Mouse (Mus musculus): ENCODE results near the gene Rbp7. TPM values are rescaled to one million over a fixed set of nuclear protein-coding genes. Genes with fewer than 3 reads are reported as not detected.
A peak's percentile ranks its signal among the peaks of the same experiment; 100 is the strongest.

The Rbp7 gene
- polyA plus RNA-seq, 1 experiment from 2014 or later, result 3.4 TPM

DNA sequence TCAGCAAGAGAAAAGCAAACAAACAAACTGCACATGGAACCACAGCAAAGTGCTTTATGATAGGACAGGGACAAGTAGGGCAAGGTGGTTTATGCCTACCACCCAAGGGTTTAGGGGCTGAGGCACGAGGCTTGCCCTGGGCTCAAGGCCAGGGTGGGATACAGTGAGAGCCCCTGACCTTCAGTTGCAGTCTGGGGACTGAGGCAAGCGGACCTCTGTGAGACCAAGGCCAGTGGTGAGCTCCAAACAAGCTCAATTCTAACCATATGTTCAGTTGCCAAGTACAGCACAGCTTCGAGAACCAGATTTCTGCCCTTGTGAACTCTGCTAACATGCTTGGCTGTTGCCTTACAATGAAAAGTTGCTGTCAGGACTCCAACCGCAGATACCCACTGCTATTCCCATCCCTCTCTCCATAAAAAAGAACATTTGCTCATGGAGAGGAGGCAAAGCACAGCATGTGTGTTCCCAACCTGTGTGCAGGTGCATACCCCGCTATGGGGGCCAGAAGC, 36.9 kb downstream of the Rbp7 start:
- Histone ChIP-seq H3K36me3 (ENCODE audit: control insufficient read depth, insufficient read depth, low read length) (no peaks in the 10 kb centered on the region), H3K4me1 (replicated peaks; ENCODE audit: control insufficient read depth, insufficient read depth, low read length) (peaks cover 13% of the 10 kb centered on the region), H3K9me3 (ENCODE audit: control insufficient read depth, low read length) (no peaks in the 10 kb centered on the region), H3K4me3 (ENCODE audit: low read length) (no peak overlapping the region), H3K27me3 (ENCODE audit: control insufficient read depth, insufficient read depth, low read depth, low read length) (no peaks in the 10 kb centered on the region), H3K4me2 (ENCODE audit: low read depth, low read length) (no peak overlapping the region), H3K9ac (ENCODE audit: low read length) (no peak overlapping the region), H3K27ac (ENCODE audit: low read length) (no peak overlapping the region)
- ATAC-seq (ENCODE audit: low read depth), result no peak
- WGBS, result 69% methylated on average over 5 of the region's 5 CpGs

DNA sequence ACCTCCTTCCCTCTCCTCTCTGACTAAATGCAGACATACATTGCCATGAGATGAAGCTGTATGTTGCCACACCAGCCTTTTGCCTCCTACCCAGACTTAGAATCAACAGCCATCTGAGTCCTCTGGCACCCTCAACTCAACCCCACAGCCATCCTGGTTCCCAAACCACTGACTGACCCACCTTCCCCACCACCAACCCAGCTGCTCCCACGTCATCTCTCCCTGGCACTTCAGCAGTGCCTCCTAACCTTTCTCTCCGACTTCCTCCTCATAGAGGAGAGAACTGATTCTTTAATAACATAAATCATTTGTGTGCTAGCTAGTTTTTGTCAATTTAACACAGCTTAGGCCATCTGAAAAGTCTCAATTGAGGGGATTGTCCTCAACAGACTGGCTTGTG, 37.8 kb downstream of the Rbp7 start:
- no peaks in the 10 kb centered on the region for H3K27me3 ChIP-seq (ENCODE audit: control insufficient read depth, insufficient read depth, low read depth, low read length)

DNA sequence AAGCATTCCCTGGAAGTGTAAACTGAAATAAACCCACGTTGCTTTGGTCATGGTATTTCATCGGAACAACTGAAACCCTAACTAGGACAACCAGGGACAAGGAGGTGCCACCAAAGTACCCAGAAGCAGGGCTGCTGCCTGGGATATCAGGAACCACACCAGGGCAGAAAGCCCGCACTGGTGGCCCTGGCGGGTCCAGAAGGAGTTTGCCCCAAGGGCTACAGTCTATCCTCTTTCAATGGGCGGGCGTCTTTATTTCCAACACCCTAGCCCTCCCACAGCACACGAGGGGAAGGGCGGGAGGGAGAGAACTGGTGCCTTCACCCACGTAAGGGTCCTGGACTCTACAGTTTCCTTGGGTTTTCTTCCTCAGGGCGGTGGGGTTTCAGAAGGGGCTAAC, 38.4 kb downstream of the Rbp7 start:
- H3K4me3 ChIP-seq (ENCODE audit: low read length), result no peak overlapping the region
- H3K4me1 ChIP-seq (replicated peaks; ENCODE audit: control insufficient read depth, insufficient read depth, low read length), result peaks cover 13% of the 10 kb centered on the region
- peak overlapping the region; percentile 28; the same call in 1 of the 2 replicates for H3K27ac ChIP-seq (ENCODE audit: low read length)
- no peak for ATAC-seq (ENCODE audit: low read depth)
- no peaks in the 10 kb centered on the region for H3K27me3 ChIP-seq (ENCODE audit: control insufficient read depth, insufficient read depth, low read depth, low read length)
- no peak overlapping the region for H3K4me2 ChIP-seq (ENCODE audit: low read depth, low read length)
- no peak overlapping the region for H3K9ac ChIP-seq (ENCODE audit: low read length)
- H3K36me3 ChIP-seq (ENCODE audit: control insufficient read depth, insufficient read depth, low read length), result no peaks in the 10 kb centered on the region
- WGBS, result 73% methylated on average over 10 of the region's 10 CpGs
- no peaks in the 10 kb centered on the region for H3K9me3 ChIP-seq (ENCODE audit: control insufficient read depth, low read length)

More for the DNA sequence above, 37.8 kb downstream of the Rbp7 start:
- peaks cover 13% of the 10 kb centered on the region for H3K4me1 ChIP-seq (replicated peaks; ENCODE audit: control insufficient read depth, insufficient read depth, low read length)
- H3K4me2 ChIP-seq (ENCODE audit: low read depth, low read length), result no peak overlapping the region
- H3K9me3 ChIP-seq (ENCODE audit: control insufficient read depth, low read length), result no peaks in the 10 kb centered on the region
- no peak for ATAC-seq (ENCODE audit: low read depth)
- 62% methylated on average over 2 of the region's 2 CpGs for WGBS
- no peak overlapping the region for H3K27ac ChIP-seq (ENCODE audit: low read length)
- no peak overlapping the region for H3K9ac ChIP-seq (ENCODE audit: low read length)
- H3K36me3 ChIP-seq (ENCODE audit: control insufficient read depth, insufficient read depth, low read length), result no peaks in the 10 kb centered on the region
- H3K4me3 ChIP-seq (ENCODE audit: low read length), result no peak overlapping the region

DNA sequence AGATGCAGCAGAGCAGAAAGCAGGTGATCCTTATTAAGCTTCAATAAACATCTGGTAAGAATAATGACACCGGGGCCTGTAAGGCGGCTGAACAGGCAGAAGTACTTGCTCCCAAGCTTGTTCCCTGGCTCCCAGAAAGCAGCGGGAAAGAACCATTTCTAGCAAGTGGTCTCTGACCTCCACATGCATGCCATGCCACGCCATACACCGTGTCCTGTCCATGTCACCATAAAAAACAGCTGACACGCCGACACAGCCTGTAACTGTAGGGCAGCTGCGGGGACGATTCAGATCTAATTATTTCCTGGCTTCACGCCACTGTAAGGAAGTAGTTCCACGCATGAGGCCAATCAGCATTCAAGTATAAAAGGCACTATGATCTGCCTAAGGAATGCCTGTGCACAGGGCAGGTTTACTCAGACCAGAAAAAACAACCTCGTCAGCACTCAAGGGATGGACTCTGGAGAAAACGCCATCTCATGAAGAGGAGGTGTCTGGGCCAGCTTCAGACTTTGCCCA, 39.1 kb downstream of the Rbp7 start:
- no peak overlapping the region for H3K4me2 ChIP-seq (ENCODE audit: low read depth, low read length)
- 46% methylated on average over 13 of the region's 13 CpGs for WGBS

DNA sequence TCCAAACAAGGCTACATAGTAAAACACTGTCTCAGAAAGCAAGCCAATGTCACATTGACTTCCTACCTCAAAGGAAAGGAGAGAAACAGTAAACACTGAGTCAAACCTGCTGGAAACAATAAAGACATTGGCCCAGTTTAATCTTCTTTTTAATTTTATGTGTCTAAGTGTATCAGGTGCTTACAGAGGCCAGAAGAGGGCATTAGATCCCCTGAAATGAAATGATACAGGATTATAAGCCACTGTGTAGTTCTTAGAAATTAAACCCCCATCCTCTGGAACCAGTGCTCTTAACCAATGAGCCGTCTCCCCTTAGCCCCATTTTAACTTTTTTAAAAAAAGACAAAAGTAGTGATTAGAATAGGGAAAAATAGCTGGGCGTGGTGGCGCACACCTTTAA, 40.5 kb downstream of the Rbp7 start:
- Histone ChIP-seq H3K27ac (ENCODE audit: low read length) (no peak overlapping the region), H3K27me3 (ENCODE audit: control insufficient read depth, insufficient read depth, low read depth, low read length) (no peaks in the 10 kb centered on the region), H3K36me3 (ENCODE audit: control insufficient read depth, insufficient read depth, low read length) (no peaks in the 10 kb centered on the region; the same call in 1 of the 2 replicates), H3K9ac (ENCODE audit: low read length) (no peak overlapping the region), H3K4me3 (ENCODE audit: low read length) (no peak overlapping the region), H3K4me2 (ENCODE audit: low read depth, low read length) (no peak overlapping the region), H3K9me3 (ENCODE audit: control insufficient read depth, low read length) (no peaks in the 10 kb centered on the region), H3K4me1 (replicated peaks; ENCODE audit: control insufficient read depth, insufficient read depth, low read length) (peaks cover 13% of the 10 kb centered on the region)
- no peak for ATAC-seq (ENCODE audit: low read depth)
- WGBS, result 87% methylated on average over 3 of the region's 3 CpGs

More for the DNA sequence above, 39.1 kb downstream of the Rbp7 start:
- Histone ChIP-seq H3K36me3 (ENCODE audit: control insufficient read depth, insufficient read depth, low read length) (no peaks in the 10 kb centered on the region), H3K27me3 (ENCODE audit: control insufficient read depth, insufficient read depth, low read depth, low read length) (no peaks in the 10 kb centered on the region), H3K4me3 (ENCODE audit: low read length) (no peak overlapping the region), H3K27ac (ENCODE audit: low read length) (no peak overlapping the region), H3K9ac (ENCODE audit: low read length) (no peak overlapping the region), H3K4me1 (replicated peaks; ENCODE audit: control insufficient read depth, insufficient read depth, low read length) (peaks cover 13% of the 10 kb centered on the region), H3K9me3 (ENCODE audit: control insufficient read depth, low read length) (no peaks in the 10 kb centered on the region)
- no peak for ATAC-seq (ENCODE audit: low read depth)

DNA sequence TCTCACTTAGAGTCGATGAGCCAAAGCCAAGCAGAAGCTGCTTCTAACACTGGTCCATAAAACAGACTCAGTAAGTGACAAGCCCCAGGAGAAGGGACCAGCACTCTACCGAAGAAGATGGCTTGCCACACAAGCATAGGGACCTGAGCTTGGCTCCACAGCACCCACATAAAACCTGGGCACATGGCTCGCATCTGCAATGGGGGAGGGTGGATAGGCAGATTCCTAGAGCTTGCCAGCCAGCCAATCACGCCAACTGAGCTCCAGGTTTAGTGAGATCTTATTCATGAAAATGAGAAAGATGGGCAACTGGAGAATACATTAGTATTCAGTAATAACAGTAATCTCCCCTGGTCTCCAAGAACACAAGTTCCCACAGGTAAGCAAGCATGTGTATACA, 45.0 kb downstream of the Rbp7 start:
- Histone ChIP-seq H3K4me1 (replicated peaks; ENCODE audit: control insufficient read depth, insufficient read depth, low read length) (peaks cover 8% of the 10 kb centered on the region; the same call in 1 of the 2 replicates), H3K9me3 (ENCODE audit: control insufficient read depth, low read length) (no peaks in the 10 kb centered on the region), H3K27me3 (ENCODE audit: control insufficient read depth, insufficient read depth, low read depth, low read length) (no peaks in the 10 kb centered on the region), H3K9ac (ENCODE audit: low read length) (no peak overlapping the region), H3K36me3 (ENCODE audit: control insufficient read depth, insufficient read depth, low read length) (no peaks in the 10 kb centered on the region; the same call in 1 of the 2 replicates), H3K4me2 (ENCODE audit: low read depth, low read length) (no peak overlapping the region), H3K4me3 (ENCODE audit: low read length) (no peak overlapping the region), H3K27ac (ENCODE audit: low read length) (no peak overlapping the region)
- ATAC-seq (ENCODE audit: low read depth), result no peak
- 89% methylated on average over 4 of the region's 4 CpGs for WGBS

DNA sequence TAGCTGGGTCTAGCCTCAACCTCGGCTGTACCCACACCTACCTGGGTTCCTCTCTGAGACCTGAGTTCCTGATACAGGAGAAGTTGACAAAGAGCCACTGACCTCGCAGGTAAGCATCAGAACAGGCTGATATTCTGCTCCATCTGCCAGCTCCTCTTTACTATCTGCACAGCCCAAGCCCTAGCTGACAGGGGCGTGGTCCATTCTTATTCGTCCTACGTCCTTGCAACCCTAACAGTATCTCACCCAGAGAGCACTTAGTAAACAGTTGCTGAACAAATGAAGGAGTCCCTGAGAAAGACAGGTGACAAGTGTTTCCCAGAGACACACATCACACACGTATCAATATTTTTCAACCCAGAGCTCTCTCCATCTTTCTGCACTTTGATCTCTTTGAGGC, 46.4 kb downstream of the Rbp7 start:
- Histone ChIP-seq H3K9me3 (ENCODE audit: control insufficient read depth, low read length) (no peaks in the 10 kb centered on the region), H3K4me1 (replicated peaks; ENCODE audit: control insufficient read depth, insufficient read depth, low read length) (peaks cover 17% of the 10 kb centered on the region; the same call in 1 of the 2 replicates), H3K27me3 (ENCODE audit: control insufficient read depth, insufficient read depth, low read depth, low read length) (no peaks in the 10 kb centered on the region), H3K9ac (ENCODE audit: low read length) (no peak overlapping the region), H3K4me2 (ENCODE audit: low read depth, low read length) (no peak overlapping the region), H3K36me3 (ENCODE audit: control insufficient read depth, insufficient read depth, low read length) (no peaks in the 10 kb centered on the region; the same call in 1 of the 2 replicates), H3K27ac (ENCODE audit: low read length) (no peak overlapping the region), H3K4me3 (ENCODE audit: low read length) (no peak overlapping the region)
- no peak for ATAC-seq (ENCODE audit: low read depth)
- 88% methylated on average over 6 of the region's 6 CpGs for WGBS

DNA sequence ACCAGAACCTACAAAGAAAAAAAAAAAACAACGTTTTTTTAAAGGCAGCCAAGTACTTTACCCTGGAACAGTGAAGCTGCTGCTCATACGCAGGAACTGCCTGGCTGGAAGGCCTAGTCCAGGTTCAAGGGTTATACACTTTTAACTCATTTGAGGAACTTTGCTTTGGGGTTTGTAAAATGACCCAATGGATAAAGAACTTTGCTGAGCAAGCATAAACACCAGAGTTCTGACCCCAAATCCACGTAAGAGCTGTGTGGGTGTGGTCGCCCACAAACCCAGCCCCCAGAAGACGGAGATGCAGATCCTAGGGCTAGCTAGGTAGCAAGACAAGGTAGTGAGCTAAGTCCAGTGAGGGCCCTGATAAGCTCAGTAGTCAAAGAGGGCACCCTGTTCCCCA, 47.3 kb downstream of the Rbp7 start:
- peaks cover 21% of the 10 kb centered on the region; the same call in 1 of the 2 replicates for H3K4me1 ChIP-seq (replicated peaks; ENCODE audit: control insufficient read depth, insufficient read depth, low read length)
- ATAC-seq (ENCODE audit: low read depth), result no peak
- no peak overlapping the region for H3K4me3 ChIP-seq (ENCODE audit: low read length)
- H3K9me3 ChIP-seq (ENCODE audit: control insufficient read depth, low read length), result no peaks in the 10 kb centered on the region
- H3K36me3 ChIP-seq (ENCODE audit: control insufficient read depth, insufficient read depth, low read length), result no peaks in the 10 kb centered on the region; the same call in 1 of the 2 replicates
- no peak overlapping the region for H3K9ac ChIP-seq (ENCODE audit: low read length)
- H3K27me3 ChIP-seq (ENCODE audit: control insufficient read depth, insufficient read depth, low read depth, low read length), result no peaks in the 10 kb centered on the region
- no peak overlapping the region for H3K27ac ChIP-seq (ENCODE audit: low read length)
- no peak overlapping the region for H3K4me2 ChIP-seq (ENCODE audit: low read depth, low read length)
- 75% methylated on average over 5 of the region's 5 CpGs for WGBS

DNA sequence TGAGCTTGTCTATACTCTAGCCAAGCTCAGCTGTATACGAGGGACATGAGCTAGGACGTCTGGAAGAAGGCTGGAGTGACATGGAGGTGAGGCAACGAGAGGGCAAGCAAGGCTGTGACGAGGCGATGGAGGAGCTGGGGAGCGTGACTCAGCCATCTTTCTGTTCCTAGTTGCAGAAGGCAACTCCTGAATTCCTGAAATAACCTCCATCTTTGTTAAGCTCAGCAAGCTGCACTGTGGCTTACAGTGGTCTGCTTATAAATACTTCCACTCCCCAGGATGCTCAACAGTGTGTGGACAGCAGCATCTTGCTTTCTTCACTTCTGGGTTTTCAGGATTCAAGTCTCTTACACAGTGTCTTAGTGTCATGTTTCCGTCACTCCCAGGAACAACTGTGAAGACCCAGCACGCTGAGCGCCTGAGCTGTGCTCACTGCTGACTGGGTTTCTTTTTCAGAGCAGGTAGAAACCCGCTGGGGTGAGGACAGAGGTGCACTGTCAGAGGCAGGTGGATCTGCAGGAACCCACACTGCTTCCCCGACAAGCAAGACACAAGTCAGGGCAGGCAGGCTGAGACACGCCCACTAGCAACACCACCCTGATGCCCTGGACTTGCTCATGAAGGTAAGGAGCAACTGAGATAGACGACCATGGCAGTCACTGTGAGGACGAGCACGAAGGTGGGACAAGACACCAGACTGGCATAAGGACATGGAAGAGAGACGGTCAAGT, 48.9 kb downstream of the Rbp7 start:
- H3K9ac ChIP-seq (ENCODE audit: low read length), result no peak overlapping the region
- H3K9me3 ChIP-seq (ENCODE audit: control insufficient read depth, low read length), result no peaks in the 10 kb centered on the region
- H3K27me3 ChIP-seq (ENCODE audit: control insufficient read depth, insufficient read depth, low read depth, low read length), result no peaks in the 10 kb centered on the region
- no peak overlapping the region for H3K4me3 ChIP-seq (ENCODE audit: low read length)
- peaks cover 25% of the 10 kb centered on the region; the same call in 1 of the 2 replicates for H3K4me1 ChIP-seq (replicated peaks; ENCODE audit: control insufficient read depth, insufficient read depth, low read length)
- H3K36me3 ChIP-seq (ENCODE audit: control insufficient read depth, insufficient read depth, low read length), result no peaks in the 10 kb centered on the region; the same call in 1 of the 2 replicates
- WGBS, result 73% methylated on average over 16 of the region's 16 CpGs
- ATAC-seq (ENCODE audit: low read depth), result no peak
- no peak overlapping the region for H3K4me2 ChIP-seq (ENCODE audit: low read depth, low read length)
- no peak overlapping the region for H3K27ac ChIP-seq (ENCODE audit: low read length)

Data from lung, embryonic 16.5 days (tissue).